Comparison of ENCODE assay signal across 10 mouse cellular contexts in the genomic region with DNA sequence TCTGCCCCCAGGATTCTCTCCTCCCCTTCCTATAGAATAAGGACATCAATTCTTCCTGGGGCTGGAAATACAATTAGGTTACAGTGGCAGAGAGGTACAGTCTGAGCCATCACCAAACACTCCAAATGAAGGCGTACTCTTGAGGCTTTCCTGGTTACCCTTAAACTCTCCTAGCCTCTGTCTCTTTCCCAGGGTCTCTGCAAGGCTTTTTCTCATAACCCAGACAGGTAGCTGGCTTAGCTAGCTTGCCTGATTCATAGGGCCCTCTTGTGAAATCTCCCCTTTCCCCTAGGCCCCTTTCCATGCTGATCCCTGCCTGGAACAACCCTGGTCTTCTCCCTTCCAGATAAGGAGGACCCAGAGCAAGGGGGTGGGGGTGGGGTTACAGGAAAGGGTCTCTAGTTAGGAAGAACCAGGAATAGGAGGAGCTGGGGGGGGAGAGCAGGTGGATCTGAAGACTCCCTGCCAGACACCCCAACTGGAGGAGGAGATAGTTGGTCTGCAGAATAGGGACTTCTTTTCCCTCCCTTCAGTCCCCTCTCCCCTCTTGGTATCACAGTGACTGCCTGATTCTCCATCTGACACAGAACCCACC. TPM values are rescaled to one million over a fixed set of nuclear protein-coding genes. Genes with fewer than 3 reads are reported as not detected.
DNase-seq lines count a peak whose midpoint lies in the region; ATAC-seq and TF ChIP-seq lines count a peak whose summit lies in the region.
"Had no signal": no experiment of that assay in that cellular context is flagged by ENCODE, and none has a peak within 500 bp of the region (broad histone marks: within the 10 kb centered on the region; RNA-seq: fewer than 3 reads in every experiment).

No protein-coding gene starts in this region.

- TF ChIP-seq POLR2A in MEL (IDR thresholded peaks at IDR 0.05; ENCODE audit: control insufficient read depth in 1 of 2, insufficient read depth in 1 of 2, low read depth in 1 of 2, low read length in 2 of 2, poor library complexity in 1 of 2), result no peak

- no peak for TF ChIP-seq RAD21 in MEL (IDR thresholded peaks at IDR 0.05; ENCODE audit: low read depth, low read length)

- ATAC-seq in heart, embryonic 12.5 days (ENCODE audit: insufficient number of reproducible peaks, low FRiP score), result no peak
- ATAC-seq in hindbrain, embryonic 11.5 days (ENCODE audit: low FRiP score), result no peak
- no peak for ATAC-seq in liver, embryonic 15.5 days (ENCODE audit: insufficient read depth)
- no peak for ATAC-seq in monocyte, adult 5-6 weeks (replicated peaks; ENCODE audit: insufficient number of reproducible peaks, low FRiP score, low TSS enrichment, poor library complexity, severe bottlenecking)

- peak overlapping the region; percentile 87 for H3K4me2 ChIP-seq in heart, embryonic 12.5 days
- peak overlapping the region; percentile 87 for H3K4me2 ChIP-seq in hindbrain, embryonic 11.5 days (replicated peaks; ENCODE audit: low read depth, low read length)
- H3K4me2 ChIP-seq in liver, embryonic 15.5 days, result peak overlapping the region; percentile 82

- peak overlapping the region; percentile 82 for H3K27ac ChIP-seq in heart, embryonic 12.5 days (ENCODE audit: poor library complexity, severe bottlenecking)
- peak overlapping the region; percentile 14; the same call in 1 of the 2 replicates for H3K27ac ChIP-seq in MEL (ENCODE audit: control insufficient read depth, low read depth, low read length)
- no peak overlapping the region for H3K27ac ChIP-seq in hindbrain, embryonic 11.5 days (ENCODE audit: low read depth, low read length)
- peak overlapping the region; percentile 95 for H3K27ac ChIP-seq in liver, embryonic 15.5 days (replicated peaks)

- peaks cover 7% of the 10 kb centered on the region; the same call in 1 of the 2 replicates for H3K36me3 ChIP-seq in heart, embryonic 12.5 days
- peaks cover 0 to 38% of the 10 kb centered on the region in 2 experiments; a peak in 2 of 4 replicates for H3K36me3 ChIP-seq in MEL (ENCODE audit: control insufficient read depth in 1 of 2, insufficient read depth in 2 of 2, low read length in 2 of 2)
- H3K36me3 ChIP-seq in hindbrain, embryonic 11.5 days (ENCODE audit: control insufficient read depth, insufficient read depth, low read length), result no peaks in the 10 kb centered on the region
- peaks cover 33% of the 10 kb centered on the region for H3K36me3 ChIP-seq in liver, embryonic 15.5 days (replicated peaks)

- peaks cover 58% of the 10 kb centered on the region for H3K4me1 ChIP-seq in heart, embryonic 12.5 days (replicated peaks)
- peaks cover 21 to 51% of the 10 kb centered on the region in 2 experiments for H3K4me1 ChIP-seq in MEL (ENCODE audit: control insufficient read depth in 1 of 2, insufficient read depth in 2 of 2, low read length in 2 of 2)
- H3K4me1 ChIP-seq in hindbrain, embryonic 11.5 days (replicated peaks; ENCODE audit: control insufficient read depth, insufficient read depth, low read length), result peaks cover 20% of the 10 kb centered on the region; the same call in 1 of the 2 replicates
- H3K4me1 ChIP-seq in liver, embryonic 15.5 days (replicated peaks), result peaks cover 81% of the 10 kb centered on the region

- DNase-seq in heart, postnatal 14 days, result no peak
- no peak for DNase-seq in MEL (ENCODE audit: low read depth, low spot score)
- DNase-seq in hindbrain, embryonic 11.5 days (ENCODE audit: low spot score), result no peak
- no peak for DNase-seq in thymus, postnatal 14 days
- no peak for DNase-seq in urinary bladder, postnatal 14 days (ENCODE audit: low spot score)
- DNase-seq: cerebellum, adult 11 months; right cerebral cortex, postnatal 14 days had no signal

- peak overlapping the region; percentile 86 for H3K4me3 ChIP-seq in heart, embryonic 12.5 days
- peak overlapping the region; percentile 30 to 61 for H3K4me3 ChIP-seq in MEL (ENCODE audit: control insufficient read depth in 1 of 2, insufficient read depth in 1 of 2, low read depth in 2 of 2, low read length in 2 of 2)
- no peak overlapping the region; the same call in 1 of the 2 replicates for H3K4me3 ChIP-seq in hindbrain, embryonic 11.5 days (ENCODE audit: low read depth, low read length)
- peak overlapping the region; percentile 91 for H3K4me3 ChIP-seq in liver, embryonic 15.5 days (replicated peaks)

- peaks cover 9% of the 10 kb centered on the region for H3K79me2 ChIP-seq in MEL (ENCODE audit: control insufficient read depth, insufficient read depth, low read length, poor library complexity)

- TF ChIP-seq EP300 in MEL (IDR thresholded peaks at IDR 0.05; ENCODE audit: low read depth in 1 of 2, low read length in 2 of 2), result 0 out of 4 replicates have a peak, but pooled peaks of 1 of the 2 experiments have one; percentile 7

- no peaks in the 10 kb centered on the region for H3K9me3 ChIP-seq in heart, embryonic 12.5 days (replicated peaks)
- no peaks in the 10 kb centered on the region for H3K9me3 ChIP-seq in MEL (replicated peaks; ENCODE audit: insufficient read depth, low read length)
- H3K9me3 ChIP-seq in hindbrain, embryonic 11.5 days (ENCODE audit: control insufficient read depth, low read length), result no peaks in the 10 kb centered on the region
- no peaks in the 10 kb centered on the region for H3K9me3 ChIP-seq in liver, embryonic 15.5 days (replicated peaks)

- intact Hi-C loops in heart, postnatal 14 days (cut with DNase I), result loop anchor here (2.0 kb wide), 1 partner anchor 56 kb away; no protein-coding TSS in a partner anchor

- TF ChIP-seq CTCF in MEL (IDR thresholded peaks at IDR 0.05 in 2 of 3, conservative IDR thresholded peaks at IDR 0.05 in 1 of 3; ENCODE audit: control insufficient read depth in 1 of 3, insufficient read depth in 1 of 3, low read depth in 2 of 3, low read length in 3 of 3, poor library complexity in 1 of 3, severe bottlenecking in 1 of 3), result no peak

- H3K9ac ChIP-seq in heart, embryonic 12.5 days, result peak overlapping the region; percentile 82
- H3K9ac ChIP-seq in MEL (ENCODE audit: control insufficient read depth, low read depth, low read length, poor library complexity, severe bottlenecking), result peak overlapping the region; percentile 54
- no peak overlapping the region for H3K9ac ChIP-seq in hindbrain, embryonic 11.5 days (ENCODE audit: low read depth, low read length)
- peak overlapping the region; percentile 97 for H3K9ac ChIP-seq in liver, embryonic 15.5 days

- H3K27me3 ChIP-seq in heart, embryonic 12.5 days (replicated peaks), result no peaks in the 10 kb centered on the region
- H3K27me3 ChIP-seq in MEL (ENCODE audit: control insufficient read depth in 1 of 2, insufficient read depth in 2 of 2, low read length in 2 of 2), result no peaks in the 10 kb centered on the region
- peaks cover 8% of the 10 kb centered on the region for H3K27me3 ChIP-seq in hindbrain, embryonic 11.5 days (ENCODE audit: control insufficient read depth, insufficient read depth, low read length)
- no peaks in the 10 kb centered on the region for H3K27me3 ChIP-seq in liver, embryonic 15.5 days

- WGBS in heart, embryonic 12.5 days, result 57% methylated on average over 1 of the region's 1 CpGs
- 71% methylated on average over 1 of the region's 1 CpGs for WGBS in hindbrain, embryonic 11.5 days
- WGBS in liver, embryonic 15.5 days (ENCODE audit: insufficient replicate concordance), result 39% methylated on average over 1 of the region's 1 CpGs

TF ChIP-seq in MEL, 35 proteins besides CTCF, POLR2A, EP300 and RAD21:
- no peak for TF ChIP-seq POLR2AphosphoS5 (IDR thresholded peaks at IDR 0.05; ENCODE audit: borderline replicate concordance, low read depth, low read length)
- no peak for TF ChIP-seq ZKSCAN1 (IDR thresholded peaks at IDR 0.05; ENCODE audit: low read depth, low read length)
- TF ChIP-seq CHD1 (IDR thresholded peaks at IDR 0.05; ENCODE audit: low read depth, low read length), result no peak
- no peak for TF ChIP-seq UBTF (IDR thresholded peaks at IDR 0.05; ENCODE audit: borderline replicate concordance, insufficient read depth, low read depth, low read length)
- no peak for TF ChIP-seq ETS1 (IDR thresholded peaks at IDR 0.05; ENCODE audit: low read depth, low read length)
- no peak for TF ChIP-seq ELF1 (IDR thresholded peaks at IDR 0.05; ENCODE audit: low read depth, low read length)
- TF ChIP-seq MAX (IDR thresholded peaks at IDR 0.05; ENCODE audit: low read length), result no peak
- TF ChIP-seq SMC3 (IDR thresholded peaks at IDR 0.05; ENCODE audit: low read depth, low read length), result no peak
- TF ChIP-seq MAFK (IDR thresholded peaks at IDR 0.05; ENCODE audit: borderline replicate concordance, low read depth, low read length), result no peak
- no peak for TF ChIP-seq RCOR1 (IDR thresholded peaks at IDR 0.05; ENCODE audit: low read depth, low read length)
- no peak for TF ChIP-seq TAL1 (IDR thresholded peaks at IDR 0.05; ENCODE audit: low read length)
- no peak for TF ChIP-seq GABPA (IDR thresholded peaks at IDR 0.05; ENCODE audit: low read depth, low read length)
- TF ChIP-seq MYC (IDR thresholded peaks at IDR 0.05; ENCODE audit: low read depth, low read length), result no peak
- no peak for TF ChIP-seq HCFC1 (IDR thresholded peaks at IDR 0.05; ENCODE audit: low read depth, low read length)
- TF ChIP-seq USF1 (IDR thresholded peaks at IDR 0.05; ENCODE audit: low read depth, low read length), result no peak
- no peak for TF ChIP-seq ZMIZ1 (IDR thresholded peaks at IDR 0.05; ENCODE audit: low read depth, low read length)
- TF ChIP-seq ZC3H11A (IDR thresholded peaks at IDR 0.05; ENCODE audit: low read depth, low read length), result no peak

RNA-seq across cellular contexts. Expression of a gene that starts 1.9 kb away (rescaled TPM):
- 24.5 and 29.6 TPM in 2 replicates for polyA plus RNA-seq in heart, embryonic 12.5 days (2016; fragmentation: Nextera tagmentation; extraction: Ambion mirVana)
- 10 to 100 TPM; 29.9 to 32.2 TPM for total RNA-seq in heart, postnatal 14 days (2021)
- 21.1 and 22.9 TPM in 2 replicates for total RNA-seq in MEL (2012; rRNA removed)
- 10 to 100 TPM in 1 of 2 experiments, not detected in 1; 18.8 TPM for polyA plus RNA-seq in MEL (2012; ENCODE audit: insufficient read depth in 1 of 2, insufficient read length in 2 of 2, low read depth in 1 of 2, low replicate concordance in 2 of 2, missing spikeins in 1 of 2)
- polyA plus RNA-seq in hindbrain, embryonic 11.5 days (2014; fragmentation: Nextera tagmentation; extraction: Ambion mirVana), result 8.7 and 15.3 TPM in 2 replicates
- polyA plus RNA-seq in liver, embryonic 15.5 days (2015; fragmentation: Nextera tagmentation; extraction: Ambion mirVana), result 37.6 and 40.1 TPM in 2 replicates
- 16.7 to 44.9 TPM (median 20.6 TPM) in 3 replicates for total RNA-seq in monocyte, adult 5-6 weeks (2017)
